Mouse (Mus musculus) adrenal gland, postnatal 4 days (tissue): Measurements from ENCODE around the gene Tef. TPM values are rescaled to one million over a fixed set of nuclear protein-coding genes. Genes with fewer than 3 reads are reported as not detected.

ENCODE experiments used
- DNase-seq, 2 experiments: peaks; one replicate each; pipeline ENCODE4 v3.0.0; 2021 to 2022; ENCODE audit warnings: low spot score in 2 of 2, mixed read lengths in 2 of 2
- long read RNA-seq, 2 experiments: library from polyadenylated mRNA; stranded (forward); transcript quantifications; one replicate each; pipeline ENCODE4 v2.0.0; 2021
- total RNA-seq, 2 experiments: library from RNA; stranded (reverse); gene quantifications; 2 replicates each; pipeline ENCODE4 v1.2.3; 2021

The Tef gene
- total RNA-seq = 10 to 100 TPM; 84.6 to 86.1 TPM
- long read RNA-seq, experiment 1, full-length matches to known transcripts = 23 of 39 reads
- long read RNA-seq, experiment 1, partial matches to known transcripts = 2 of 39 reads
- long read RNA-seq, experiment 1, other reads (novel, unspliced or antisense) = 14 of 39 reads
- long read RNA-seq, experiment 2, full-length matches to known transcripts = 14 of 54 reads
- long read RNA-seq, experiment 2, partial matches to known transcripts = 4 of 54 reads
- long read RNA-seq, experiment 2, other reads (novel, unspliced or antisense) = 36 of 54 reads

GRCm38 (mm10) chr15:81802001-81802890, at the start of gene Tef:
Tef (plus strand) TSS chr15:81802421.
- DNase-seq = peak; percentile 96 to 99

- DNase-seq = no peak
These were observed 48.6 kb upstream of the Tef start for GRCm38 (mm10) chr15:81753669-81754068.

- no peak for DNase-seq
These were observed 43.5 kb upstream of the Tef start for GRCm38 (mm10) chr15:81758701-81759100.

GRCm38 (mm10) chr15:81759542-81759941, 42.7 kb upstream of the Tef start:
- no peak for DNase-seq

- DNase-seq = no peak
These were observed 41.7 kb upstream of the Tef start for GRCm38 (mm10) chr15:81760361-81761079.

GRCm38 (mm10) chr15:81761381-81761780, 40.8 kb upstream of the Tef start:
- DNase-seq = no peak

- no peak for DNase-seq
These were observed 40.3 kb upstream of the Tef start for GRCm38 (mm10) chr15:81761959-81762358.

GRCm38 (mm10) chr15:81764573-81764972, 37.6 kb upstream of the Tef start:
- no peak for DNase-seq

- DNase-seq = no peak
These were observed 36.6 kb upstream of the Tef start for GRCm38 (mm10) chr15:81765651-81766050.

GRCm38 (mm10) chr15:81766439-81766838, 35.8 kb upstream of the Tef start:
- DNase-seq = no peak

GRCm38 (mm10) chr15:81769037-81769436, 33.2 kb upstream of the Tef start:
- no peak for DNase-seq

- no peak for DNase-seq
These were observed 29.6 kb upstream of the Tef start for GRCm38 (mm10) chr15:81772431-81773120.

- peak in 1 of 2 experiments; percentile 32 for DNase-seq
These were observed 27.6 kb upstream of the Tef start for GRCm38 (mm10) chr15:81774505-81775171.

- no peak for DNase-seq
These were observed 25.4 kb upstream of the Tef start for GRCm38 (mm10) chr15:81776631-81777422.

- no peak for DNase-seq
These were observed 20.4 kb upstream of the Tef start for GRCm38 (mm10) chr15:81781816-81782215.

GRCm38 (mm10) chr15:81784762-81785161, 17.5 kb upstream of the Tef start:
- DNase-seq = no peak

GRCm38 (mm10) chr15:81785701-81786100, 16.5 kb upstream of the Tef start:
- DNase-seq = no peak

GRCm38 (mm10) chr15:81787525-81787924, 14.7 kb upstream of the Tef start:
- no peak for DNase-seq

- no peak for DNase-seq
These were observed 9.8 kb upstream of the Tef start for GRCm38 (mm10) chr15:81792444-81792843.

- no peak for DNase-seq
These were observed 6.0 kb upstream of the Tef start for GRCm38 (mm10) chr15:81796228-81796627.
